Mouse (Mus musculus): ENCODE measurements around the gene Eef1akmt3.
"Not testable (repeated sequence)": the region's sequence is repeated elsewhere in the genome, so short reads cannot be mapped to it uniquely, and the experiment has no call there.

The Eef1akmt3 gene

GRCm38 (mm10) chr10:127041274-127041766 is at the start of gene Eef1akmt3, which contains the start of gene Mettl1:
TSS of gene Eef1akmt3 (minus strand) at chr10:127041513.
TSS of gene Mettl1 (plus strand) at chr10:127041414.
- DNase-seq, result peak; percentile 57

GRCm38 (mm10) chr10:127090560-127091411 is 49.5 kb upstream of the Eef1akmt3 start:
- peak; percentile 79 for DNase-seq

DNA sequence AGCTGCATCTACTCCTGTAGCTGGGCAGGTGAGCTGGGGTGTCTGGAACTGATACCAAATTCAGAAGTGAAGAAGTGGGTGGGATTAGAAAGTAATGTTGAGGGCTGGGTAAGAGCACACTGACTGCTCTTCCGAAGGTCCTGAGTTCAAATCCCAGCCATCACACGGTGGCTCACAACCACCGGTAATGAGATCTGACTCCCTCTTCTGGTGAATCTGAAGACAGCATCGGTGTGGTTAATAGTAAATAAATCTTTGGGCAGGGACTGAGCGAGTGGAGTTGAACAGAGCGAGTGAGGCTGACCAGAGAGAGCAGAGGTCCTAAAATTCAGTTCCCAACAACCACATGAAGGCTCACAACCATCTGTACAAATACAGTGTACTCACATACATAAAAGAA is 44.3 kb upstream of the Eef1akmt3 start:
- no peak for DNase-seq

- no peak for DNase-seq
Observed at GRCm38 (mm10) chr10:127085052-127085451, 43.7 kb upstream of the Eef1akmt3 start.

- no peak for DNase-seq
Observed at GRCm38 (mm10) chr10:127083915-127084306, 42.6 kb upstream of the Eef1akmt3 start.

DNA sequence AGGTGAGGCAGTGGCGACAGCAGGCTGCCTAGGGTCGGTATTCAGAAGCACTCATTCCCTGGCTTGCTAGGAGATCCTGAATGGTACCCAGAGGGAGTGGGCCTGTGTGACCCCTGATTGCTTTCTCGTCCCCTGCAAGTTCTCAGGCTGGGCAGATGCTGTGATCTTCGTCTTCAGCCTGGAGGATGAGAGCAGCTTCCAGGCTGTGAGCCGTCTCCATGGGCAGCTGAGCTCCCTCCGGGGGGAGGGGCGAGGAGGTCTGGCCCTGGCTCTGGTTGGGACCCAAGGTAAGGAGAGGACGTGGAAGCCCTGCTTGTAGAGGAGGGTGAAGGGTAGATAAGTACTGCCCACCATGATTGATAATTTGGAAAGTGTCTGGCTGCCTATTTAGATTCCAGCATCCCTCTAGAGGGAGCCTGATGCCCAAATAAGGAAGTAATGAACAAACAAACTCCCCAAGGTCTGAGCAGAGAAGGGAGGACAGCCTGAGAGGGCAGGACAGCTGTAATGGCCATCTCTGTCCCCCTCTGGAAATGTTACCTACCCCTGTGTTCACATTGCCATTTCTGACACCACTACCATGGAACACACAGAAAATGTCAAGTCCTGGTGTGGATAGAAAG is 42.1 kb upstream of the Eef1akmt3 start:
- no peak for DNase-seq

DNA sequence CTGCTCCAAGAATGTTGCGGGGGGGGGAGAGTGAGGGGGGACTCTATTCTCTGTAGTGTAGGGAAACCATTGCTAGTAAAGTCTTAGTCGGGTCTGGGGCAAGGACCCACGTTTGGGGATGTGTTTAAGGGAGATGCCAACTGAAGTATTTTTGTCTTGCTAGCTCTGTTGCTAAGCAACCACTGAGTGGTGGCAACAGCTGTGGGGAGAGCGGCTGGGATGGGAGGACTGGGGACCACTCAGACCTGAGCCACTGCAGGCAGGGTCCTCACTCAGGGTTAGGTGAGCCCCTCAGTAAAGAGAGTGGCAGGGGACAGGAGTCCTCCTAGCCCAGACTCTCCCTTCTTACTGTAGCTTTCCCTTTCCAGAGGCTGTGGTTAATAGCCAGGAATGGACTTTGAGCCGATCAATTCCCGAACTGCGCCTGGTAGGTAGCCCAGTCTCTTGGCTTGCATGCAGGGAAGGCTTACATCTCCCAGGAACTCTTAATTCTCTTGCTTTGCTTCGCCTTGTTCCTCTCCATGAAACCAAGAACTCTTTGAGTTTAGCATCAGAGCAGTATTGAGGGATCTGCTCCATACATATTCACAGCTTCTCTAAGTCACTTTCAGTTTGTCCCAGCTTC is 40.8 kb upstream of the Eef1akmt3 start:
- no peak for DNase-seq

DNA sequence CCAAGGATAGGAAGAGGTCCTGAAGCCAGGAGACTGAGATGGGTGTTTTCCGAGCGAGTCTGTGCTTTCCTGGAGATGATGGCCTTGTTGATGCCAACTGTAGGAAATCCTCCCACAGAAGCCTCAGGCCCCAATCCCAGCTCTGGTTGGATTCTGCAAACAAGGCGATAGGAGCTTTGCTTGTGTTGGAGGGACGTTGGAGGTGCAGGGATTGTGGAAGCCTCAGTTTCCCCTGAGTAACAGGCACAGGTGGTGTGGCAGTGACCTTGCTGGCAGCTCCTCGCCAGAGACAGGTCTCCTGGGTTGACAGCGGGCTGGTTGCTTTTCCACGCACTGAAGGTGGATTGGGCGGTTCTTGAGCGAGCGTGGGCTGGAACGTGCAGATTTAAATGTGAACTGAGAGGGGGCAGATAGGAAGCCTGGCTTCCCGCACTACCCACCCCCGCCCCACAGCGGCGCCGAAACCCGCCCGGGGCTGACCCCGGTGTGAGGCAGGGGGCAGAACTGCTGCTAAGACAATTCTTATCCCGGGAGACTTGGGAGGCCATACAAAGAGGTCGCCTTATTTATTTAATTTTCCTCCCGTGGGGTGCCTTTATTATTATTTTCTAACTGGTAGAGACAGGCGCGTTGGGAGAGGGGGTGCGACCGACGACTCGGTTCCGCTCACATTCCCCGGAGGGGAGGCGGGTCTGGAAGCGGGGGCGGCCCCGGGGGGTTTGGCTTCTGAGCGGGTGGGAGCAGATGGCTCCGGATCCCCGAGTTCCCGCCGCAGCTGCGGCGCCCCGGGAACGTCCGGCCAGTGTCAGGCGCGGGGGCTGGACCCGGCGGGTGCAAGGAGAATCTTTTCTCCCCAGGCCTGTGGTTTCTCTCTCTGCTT is 39.8 kb upstream of the Eef1akmt3 start:
- no peak for DNase-seq

DNA sequence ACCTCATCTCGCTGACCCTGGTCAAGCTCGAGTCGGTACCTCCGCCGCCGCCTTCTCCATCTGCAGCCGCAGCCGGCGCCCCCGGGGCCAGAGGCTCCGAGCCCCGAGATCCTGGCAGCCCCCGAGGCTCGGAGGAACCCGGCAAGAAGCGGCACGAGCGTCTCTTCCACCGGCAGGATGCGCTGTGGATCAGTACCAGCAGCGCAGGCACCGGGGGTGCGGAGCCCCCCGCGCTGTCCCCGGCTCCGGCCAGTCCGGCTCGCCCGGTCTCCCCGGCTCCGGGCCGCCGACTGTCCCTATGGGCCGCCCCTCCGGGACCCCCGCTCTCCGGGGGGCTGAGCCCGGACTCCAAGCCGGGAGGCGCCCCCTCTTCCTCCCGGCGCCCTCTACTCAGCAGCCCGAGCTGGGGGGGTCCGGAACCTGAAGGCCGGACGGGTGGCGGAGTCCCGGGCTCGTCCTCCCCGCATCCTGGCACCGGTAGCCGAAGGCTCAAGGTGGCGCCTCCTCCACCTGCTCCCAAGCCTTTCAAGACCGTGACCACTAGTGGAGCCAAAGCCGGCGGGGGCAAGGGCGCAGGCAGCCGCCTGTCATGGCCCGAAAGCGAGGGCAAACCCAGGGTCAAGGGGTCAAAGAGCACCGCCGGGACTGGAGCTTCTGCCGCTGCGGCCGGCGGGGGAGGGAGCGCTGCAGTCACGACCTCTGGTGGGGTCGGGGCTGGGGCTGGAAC is 38.5 kb upstream of the Eef1akmt3 start:
- peak; percentile 23 for DNase-seq

DNA sequence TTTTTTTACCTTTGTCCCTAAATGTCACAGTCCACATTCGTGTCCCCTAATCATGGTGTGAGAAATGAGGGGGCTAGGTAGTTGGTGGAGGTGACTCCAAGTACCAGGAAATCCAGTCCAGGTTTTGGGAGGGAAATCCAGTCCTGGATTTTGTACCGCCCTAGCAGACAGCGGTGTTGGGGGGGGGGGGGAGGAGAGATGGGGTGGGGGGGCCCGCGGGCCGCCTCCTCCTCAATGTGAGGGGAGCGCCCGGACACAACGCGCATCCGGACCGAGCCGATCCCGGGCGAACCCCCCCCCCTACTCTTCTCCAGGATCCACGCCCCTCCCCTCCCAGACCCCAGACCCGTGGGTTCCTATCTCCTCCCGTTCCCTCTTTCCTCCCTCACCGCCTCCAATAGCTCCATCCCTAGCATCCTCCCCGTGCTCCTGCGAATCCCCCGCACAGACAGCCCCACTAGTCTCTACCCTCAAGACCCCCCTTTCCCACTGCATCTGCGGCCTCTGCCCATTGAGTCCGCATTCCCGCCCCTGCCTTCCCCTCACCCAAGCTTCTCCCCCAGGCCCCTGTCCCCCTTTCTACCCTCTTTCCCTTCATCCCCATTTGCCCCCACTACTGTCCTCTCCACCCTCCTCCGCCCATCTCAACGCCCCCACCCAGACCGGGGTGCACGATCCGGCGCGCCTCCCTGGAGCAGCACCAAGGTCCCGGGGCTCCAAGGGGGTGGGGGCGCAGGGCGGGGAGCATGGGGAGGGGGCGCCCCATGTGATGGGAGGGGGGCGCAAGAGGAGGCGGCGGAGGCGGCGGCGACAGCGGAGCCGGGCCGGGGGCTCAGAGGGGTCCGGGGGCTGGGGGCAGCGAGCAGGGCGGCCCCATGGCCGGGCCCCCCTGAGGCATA is 37.6 kb upstream of the Eef1akmt3 start:
- DNase-seq, result no peak

- no peak for DNase-seq
Observed at GRCm38 (mm10) chr10:127078001-127078676, 36.8 kb upstream of the Eef1akmt3 start.

GRCm38 (mm10) chr10:127077515-127077914 is 36.2 kb upstream of the Eef1akmt3 start:
- DNase-seq, result no peak

DNA sequence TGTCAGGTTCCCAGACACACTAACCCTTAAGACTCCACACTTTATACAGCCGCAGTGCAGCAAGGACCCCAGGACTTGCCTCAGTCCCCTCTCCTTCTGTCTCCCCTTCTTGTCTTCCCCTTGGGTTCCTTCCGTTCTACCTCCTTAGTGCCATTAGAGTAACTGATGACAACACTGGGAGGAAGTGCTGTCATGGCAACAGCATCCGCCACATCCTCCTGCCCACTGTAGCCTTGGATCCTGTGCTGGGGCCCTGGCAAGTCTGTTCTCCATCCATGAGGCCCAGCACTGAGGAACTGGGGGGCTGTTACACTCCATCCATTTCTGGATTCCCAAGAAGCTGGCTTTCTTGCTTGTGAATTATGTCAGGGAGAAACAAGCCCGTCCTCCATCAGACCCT is 34.8 kb upstream of the Eef1akmt3 start:
- DNase-seq, result peak; percentile 14

GRCm38 (mm10) chr10:127075651-127076050 is 34.3 kb upstream of the Eef1akmt3 start:
- no peak for DNase-seq

GRCm38 (mm10) chr10:127075080-127075479 is 33.8 kb upstream of the Eef1akmt3 start, which contains the start of gene Agap2:
TSS of gene Agap2 (plus strand) at chr10:127075284.
- DNase-seq, result no peak

DNA sequence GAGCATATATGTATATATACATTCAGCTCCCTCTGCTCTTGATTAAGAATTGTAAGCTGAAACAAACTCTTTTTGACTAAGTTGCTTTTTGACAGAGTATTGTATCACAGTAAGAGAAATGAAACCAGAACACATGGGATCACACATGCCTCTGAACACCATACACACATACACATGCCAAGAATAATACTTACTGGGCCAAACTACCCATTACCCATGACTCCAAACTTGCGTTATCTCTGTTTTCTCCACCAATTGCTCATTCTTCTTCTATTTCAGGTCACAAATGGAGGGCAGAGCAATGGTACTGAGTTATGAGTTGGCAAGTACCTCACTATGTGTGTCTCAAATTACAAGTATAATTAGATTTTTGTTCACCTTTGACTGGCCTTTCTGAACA is 32.7 kb upstream of the Eef1akmt3 start:
- DNase-seq, result no peak

DNA sequence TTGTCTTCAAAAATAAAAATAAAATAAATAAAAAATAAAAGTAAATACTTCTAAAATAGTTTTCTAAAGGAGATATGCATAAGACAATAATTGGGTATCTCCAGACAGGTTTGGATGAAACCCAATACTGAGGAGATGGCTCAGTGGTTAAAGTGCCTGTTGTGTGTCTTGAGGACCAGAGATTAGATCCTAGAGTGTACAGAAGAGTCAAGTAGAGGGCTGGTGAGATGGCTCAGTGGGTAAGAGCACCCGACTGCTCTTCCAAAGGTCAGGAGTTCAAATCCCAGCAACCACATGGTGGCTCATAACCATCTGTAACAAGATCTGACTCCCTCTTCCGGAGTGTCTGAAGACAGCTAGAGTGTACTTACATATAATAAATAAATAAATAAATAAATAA is 31.7 kb upstream of the Eef1akmt3 start:
- not testable (repeated sequence) for DNase-seq

- DNase-seq, result not testable (repeated sequence)
Observed at GRCm38 (mm10) chr10:127072270-127072669, 31.0 kb upstream of the Eef1akmt3 start.

DNA sequence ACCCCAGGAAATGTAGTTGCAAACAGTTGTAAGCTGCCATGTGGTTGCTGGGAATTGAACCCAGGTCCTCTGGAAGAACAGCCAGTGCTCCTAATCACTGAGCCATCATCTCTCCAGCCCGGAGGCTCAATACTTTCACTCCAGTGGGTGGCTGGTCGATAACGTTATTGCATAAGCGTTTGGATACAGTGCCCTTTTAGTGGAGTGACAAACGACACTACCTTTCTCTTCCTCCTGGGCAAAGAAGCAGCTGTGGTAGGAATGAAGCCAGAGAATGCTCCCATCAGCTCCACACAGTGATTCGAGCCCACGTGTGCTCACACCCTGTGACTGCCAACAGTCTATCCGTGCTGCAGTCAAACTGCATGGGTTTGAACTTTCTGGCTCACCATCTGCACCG is 29.9 kb upstream of the Eef1akmt3 start:
- DNase-seq, result no peak
